Mouse (Mus musculus) adrenal gland, postnatal 14 days (tissue): Measurements from ENCODE around the gene Zfp365. TPM values are rescaled to one million over a fixed set of nuclear protein-coding genes. Genes with fewer than 3 reads are reported as not detected.

Experiments used
- DNase-seq: peaks from one replicate; pipeline ENCODE4 v3.0.0; 2021; ENCODE audit warnings: mixed read lengths
- total RNA-seq: library from RNA; stranded (reverse); gene quantifications from 2 replicates; pipeline ENCODE4 v1.2.3, GENCODE M21; 2021

Gene Zfp365
- total RNA-seq, 1 experiment from 2014 or later: 2.0 TPM

DNA sequence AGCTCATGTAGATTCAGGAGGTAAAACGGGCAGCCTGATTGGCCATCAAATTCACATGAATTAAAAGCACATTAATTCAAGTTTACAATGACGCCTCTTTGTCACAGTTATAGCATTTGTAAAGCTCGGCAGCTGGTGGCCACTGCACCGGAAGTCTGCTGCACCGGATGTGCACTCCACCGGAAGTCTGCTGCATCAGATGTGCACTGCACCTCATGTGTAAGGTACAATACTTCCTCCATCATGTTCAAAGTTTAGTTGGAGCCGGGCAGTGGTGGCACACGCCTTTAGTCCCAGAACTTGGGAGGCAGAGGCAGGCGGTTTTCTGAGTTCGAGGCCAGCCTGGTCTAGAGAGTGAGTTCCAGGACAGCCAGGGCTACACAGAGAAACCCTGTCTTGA is 70.9 kb downstream of the Zfp365 start:
- DNase-seq: no peak

DNA sequence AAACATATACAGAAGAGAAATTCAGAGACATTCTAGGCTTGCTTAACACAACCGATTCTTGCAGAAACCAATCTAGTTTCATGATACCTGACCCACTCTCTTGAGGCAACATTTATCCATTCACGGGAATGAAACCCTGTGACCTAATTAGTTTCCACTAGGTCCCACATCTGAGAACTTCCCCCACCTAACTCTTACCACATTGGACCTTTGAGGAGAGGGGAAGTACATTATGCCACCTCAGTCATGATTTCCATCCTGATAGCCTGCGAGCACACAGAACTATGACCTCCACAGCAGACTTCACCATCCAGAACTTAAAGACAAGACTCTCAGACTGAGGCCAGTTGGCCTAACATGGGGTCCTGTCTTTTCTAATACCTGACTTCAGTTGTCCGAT is 71.7 kb downstream of the Zfp365 start:
- no peak for DNase-seq

DNA sequence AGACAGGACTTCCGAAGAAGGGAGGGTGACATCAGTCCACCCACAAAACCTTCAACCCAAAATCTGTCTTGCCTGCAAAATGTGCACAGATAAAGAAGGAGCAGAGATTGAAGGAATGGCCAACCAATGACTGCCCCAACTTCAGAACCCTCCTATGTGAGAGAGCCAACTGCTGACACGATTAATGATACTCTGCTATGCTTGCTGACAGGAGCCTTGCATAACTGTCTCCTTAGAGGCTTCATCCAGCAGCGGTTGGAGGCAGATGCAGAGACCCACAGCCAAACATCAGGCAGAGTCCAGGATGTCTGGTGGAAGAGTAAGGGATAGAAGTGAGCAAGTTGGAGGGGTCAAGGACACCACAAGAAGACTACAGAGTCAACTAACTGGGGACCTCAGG is 73.3 kb downstream of the Zfp365 start:
- DNase-seq: no peak

DNA sequence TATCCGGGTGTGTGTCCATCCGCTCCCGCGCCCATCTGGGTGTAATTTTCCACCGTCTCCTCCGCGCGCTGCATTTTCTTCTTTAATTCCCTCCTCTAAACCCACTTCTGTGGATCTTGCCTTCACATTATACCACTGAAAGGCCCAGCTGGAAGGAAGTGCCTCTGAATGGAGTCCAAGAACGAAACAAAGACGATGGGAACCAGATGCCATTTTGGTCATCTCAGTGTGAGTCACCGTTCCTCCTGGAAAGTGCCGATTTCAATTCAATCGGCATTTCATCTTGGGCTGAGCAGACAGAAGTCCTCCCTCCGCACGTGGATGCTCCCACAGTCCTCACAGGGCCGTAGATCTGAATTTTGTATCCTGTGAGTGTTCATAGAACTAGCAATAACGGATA is 76.0 kb downstream of the Zfp365 start:
- DNase-seq: no peak

Other genes starting within 250 kb of the Zfp365 start
- gene Rtkn2, start 66.9 kb upstream of the Zfp365 start, total RNA-seq: 0.89 and 1.2 TPM in 2 replicates